Mouse (Mus musculus): ENCODE results near the gene Mthfd1l.

Gene Mthfd1l

DNA sequence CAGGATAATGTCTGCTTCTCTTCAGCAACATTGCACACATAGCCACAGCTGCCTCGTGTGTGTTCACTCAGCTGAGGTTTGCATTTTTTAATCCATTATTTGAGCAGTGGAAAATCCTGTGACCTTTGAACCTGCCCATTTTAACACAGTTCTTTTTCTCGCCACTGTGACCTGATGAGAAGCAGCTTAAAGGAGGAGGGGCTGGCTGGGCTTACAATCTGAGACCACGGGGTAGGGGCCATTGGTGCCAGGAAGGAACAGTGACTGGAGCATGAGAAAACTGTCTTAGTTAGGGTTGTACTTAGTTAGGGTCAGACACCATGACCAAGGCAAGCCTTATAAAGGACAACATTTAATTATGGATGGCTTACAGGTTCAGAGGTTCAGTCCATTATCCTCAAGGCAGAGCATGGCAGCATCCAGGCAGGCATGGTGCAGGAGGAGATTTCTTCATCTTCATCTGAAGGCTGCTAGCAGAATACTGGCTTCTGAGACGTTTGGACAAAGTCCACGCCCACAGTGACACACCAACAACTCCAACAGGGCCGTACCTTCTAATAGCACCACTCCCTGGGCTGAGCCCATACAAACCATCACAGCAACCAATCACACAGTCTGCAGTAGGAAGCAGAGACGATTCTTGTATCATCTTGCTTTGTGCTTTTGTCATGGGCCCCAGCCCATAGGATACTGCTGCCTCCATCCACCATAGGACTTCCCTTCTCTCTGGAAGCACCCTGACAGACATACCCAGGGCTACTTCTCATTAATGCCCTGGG is 112.6 kb downstream of the Mthfd1l start:
- DNase-seq: no peak

DNA sequence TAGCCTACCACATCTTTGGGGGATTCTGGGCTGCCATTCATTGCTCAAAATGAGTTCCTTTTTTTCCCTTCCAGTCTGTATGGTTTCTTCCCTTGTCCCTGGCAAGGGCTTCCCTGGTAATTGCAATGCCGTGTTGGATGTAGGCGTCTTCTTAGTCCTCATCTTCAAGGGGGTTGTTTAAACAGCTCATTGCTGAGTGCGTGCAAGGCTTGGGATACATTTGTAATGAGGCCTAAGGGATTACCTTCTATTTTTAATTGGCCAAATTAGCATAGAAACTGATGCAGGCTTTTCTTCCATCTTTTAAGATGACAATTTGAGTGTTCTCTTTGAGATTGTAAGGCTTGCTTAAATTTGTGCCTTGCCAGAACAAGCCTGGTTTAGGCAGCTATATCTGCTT is 114.6 kb downstream of the Mthfd1l start:
- no peak for DNase-seq

DNA sequence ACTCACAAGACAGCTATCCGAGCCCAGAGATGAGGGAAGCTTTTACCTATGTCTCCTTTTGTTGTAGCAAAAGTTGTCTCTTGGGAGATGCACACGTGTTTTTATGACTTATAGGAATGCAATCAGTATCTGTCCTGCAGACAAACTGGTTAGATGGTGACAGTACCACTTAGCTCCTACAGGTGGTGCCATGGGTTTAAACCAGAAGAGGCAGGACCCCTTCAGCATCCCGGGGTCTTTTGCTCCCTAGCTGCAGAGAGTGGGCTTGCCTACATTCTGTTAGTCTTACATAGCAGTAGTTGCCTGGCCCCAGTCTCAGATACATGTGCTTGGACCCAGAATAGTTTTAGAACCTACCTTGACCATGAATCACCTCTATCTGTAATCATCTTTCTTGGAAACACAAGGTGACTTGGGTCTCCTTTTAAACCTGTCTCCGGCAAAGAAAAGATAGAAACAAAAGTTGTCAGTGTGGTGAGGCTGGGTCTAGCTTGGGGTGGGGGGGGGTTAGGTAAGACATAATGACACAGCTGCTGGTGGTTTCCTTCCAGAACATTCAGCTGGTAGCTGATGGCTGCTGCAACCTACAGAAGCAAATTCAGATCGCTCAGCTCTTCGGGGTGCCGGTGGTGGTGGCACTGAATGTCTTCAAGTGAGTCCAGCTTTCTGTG is 116.0 kb downstream of the Mthfd1l start:
- peak; percentile 68 for DNase-seq

DNA sequence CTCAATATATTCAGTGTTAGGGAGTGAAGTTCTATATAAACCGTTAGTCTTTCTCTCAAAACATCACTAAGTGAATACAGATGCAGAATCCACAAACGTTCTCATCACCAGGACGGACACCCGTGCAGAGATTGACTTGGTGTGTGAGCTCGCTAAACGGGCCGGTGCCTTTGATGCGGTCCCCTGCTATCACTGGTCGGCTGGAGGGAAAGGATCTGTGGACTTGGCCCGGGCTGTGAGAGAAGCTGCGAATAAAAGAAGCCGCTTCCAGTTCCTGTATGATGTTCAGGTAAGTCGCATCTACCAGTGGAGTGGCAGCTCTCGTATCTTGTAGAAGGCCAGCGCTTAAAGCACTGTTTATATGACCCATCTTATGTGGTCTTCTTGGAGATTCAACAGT is 117.0 kb downstream of the Mthfd1l start:
- no peak for DNase-seq

DNA sequence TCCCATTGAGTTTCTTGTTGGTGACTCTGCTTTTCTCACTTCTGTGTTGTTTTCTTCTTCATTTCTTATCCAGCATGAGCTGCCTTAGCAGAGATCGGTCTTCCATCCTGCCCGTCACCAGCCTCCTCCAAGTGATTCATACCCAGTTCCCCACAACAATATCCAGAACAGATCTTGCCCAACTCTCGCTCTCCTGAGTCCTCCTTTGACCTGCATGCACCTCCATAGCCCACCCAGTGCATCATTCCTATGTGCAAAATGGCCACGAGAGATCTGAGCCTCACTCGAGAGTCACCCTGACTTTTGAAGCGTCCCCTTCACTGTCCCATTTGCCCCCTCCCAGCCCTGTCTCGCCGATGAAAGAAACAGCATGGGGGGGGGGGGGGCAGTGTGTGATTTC is 120.1 kb downstream of the Mthfd1l start:
- no peak for DNase-seq

DNA sequence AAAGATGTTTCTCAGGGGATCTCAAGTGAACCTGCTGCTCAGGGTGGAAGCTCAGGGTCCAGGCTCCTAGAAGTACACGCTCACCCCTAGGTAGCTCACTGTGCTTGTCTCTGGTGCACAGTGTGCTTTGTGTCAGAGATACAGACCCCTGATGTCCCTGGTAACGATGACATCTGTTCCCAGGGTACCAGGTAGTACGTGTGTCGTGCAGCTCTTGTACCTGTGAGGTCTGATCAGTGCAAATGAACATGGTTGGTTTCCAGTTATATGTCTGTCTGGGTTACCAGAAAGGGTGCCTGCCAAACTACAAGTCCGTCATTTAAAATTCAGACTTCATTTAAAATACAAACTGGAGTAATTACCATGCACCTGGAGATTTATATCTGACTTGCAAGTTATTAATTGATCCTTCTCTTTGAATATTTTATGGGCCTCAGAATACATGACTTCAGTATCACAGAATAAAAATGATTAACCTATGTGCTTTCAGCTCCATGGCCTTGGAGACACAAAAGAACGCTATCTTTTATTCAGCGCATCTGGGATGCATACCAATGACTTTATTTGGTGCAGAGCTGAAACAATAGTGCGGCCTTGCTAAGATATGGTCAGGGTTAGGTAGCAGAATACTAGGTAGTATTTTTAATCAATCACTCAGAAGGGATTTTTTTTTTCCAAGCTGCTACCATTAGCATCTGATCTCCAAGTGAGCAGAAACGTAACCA is 121.3 kb downstream of the Mthfd1l start:
- DNase-seq: no peak

DNA sequence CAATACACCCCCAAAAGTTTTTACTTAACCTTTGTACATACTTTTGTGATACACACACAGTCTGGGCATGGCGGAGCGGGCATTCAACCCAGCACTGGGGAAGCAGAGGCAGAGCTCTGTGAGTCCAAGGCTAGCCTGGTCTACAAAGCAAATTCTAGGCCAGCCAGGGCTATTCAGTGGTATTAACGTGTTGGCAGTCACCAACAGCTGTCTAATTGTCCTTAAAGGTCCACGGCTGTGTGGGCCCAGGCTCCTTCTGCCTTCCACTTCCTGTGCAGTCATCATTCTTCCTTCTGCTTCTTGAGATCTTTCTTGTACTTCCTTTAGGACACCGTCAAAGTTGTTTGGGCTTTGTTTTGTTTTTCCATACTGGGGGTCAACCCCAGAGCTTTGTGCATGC is 123.2 kb downstream of the Mthfd1l start:
- no peak for DNase-seq

DNA sequence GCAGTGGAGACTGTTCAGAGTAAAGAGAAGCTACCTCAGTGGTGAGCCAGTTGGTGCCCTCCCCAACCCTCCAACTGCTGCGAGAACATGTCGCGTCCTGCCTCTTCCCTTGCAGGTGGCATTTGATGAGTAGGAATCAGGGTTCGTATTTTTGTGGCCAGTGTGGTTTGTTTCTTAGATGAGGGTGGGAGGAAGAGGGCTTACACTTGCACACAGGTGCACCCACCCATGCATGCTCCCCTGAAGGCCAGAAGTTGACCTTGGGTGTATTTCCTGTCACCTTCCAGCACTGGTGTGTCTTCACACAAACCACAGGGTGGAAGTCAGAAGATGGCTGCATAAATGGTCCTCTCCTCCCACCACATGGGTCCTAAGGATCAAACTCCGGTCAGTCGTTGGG is 127.1 kb downstream of the Mthfd1l start:
- no peak for DNase-seq

DNA sequence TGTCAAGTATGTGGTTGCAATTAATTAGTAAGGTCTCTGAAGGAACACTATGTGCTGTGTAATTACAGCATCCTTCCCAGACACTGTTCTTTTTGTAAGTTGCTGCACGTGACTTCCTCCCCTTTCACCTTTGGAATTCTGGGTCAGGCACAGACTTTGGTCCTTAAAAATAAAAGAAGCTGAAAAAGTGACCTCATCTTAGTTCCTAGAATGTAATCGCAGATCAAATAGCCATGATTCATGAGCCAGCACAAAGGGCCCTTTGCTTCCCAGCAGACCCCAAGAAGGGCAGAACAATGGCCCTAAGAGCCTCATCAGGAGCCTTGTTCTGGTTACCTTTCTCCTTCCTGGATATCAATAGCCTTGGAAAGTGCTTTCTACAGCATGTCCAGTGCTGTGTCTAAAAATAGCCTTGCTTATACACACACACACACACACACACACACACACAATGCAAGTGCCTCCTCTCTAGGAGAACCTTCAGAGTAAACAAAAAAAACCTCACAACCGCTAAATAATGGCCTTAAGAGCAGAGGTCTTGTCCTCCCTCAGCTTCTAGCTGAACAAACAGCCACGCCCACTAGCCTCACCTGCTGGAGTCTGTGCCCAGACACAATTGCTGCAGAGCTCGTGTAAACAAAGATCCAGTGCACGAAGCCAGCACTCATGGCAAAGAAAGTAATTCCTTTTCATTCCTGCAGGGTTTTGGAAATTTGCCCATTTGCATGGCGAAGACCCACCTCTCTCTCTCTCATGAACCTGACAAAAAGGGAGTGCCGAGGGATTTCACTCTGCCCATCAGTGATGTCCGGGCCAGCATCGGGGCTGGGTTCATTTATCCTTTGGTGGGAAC is 133.0 kb downstream of the Mthfd1l start:
- DNase-seq: peak; percentile 65

DNA sequence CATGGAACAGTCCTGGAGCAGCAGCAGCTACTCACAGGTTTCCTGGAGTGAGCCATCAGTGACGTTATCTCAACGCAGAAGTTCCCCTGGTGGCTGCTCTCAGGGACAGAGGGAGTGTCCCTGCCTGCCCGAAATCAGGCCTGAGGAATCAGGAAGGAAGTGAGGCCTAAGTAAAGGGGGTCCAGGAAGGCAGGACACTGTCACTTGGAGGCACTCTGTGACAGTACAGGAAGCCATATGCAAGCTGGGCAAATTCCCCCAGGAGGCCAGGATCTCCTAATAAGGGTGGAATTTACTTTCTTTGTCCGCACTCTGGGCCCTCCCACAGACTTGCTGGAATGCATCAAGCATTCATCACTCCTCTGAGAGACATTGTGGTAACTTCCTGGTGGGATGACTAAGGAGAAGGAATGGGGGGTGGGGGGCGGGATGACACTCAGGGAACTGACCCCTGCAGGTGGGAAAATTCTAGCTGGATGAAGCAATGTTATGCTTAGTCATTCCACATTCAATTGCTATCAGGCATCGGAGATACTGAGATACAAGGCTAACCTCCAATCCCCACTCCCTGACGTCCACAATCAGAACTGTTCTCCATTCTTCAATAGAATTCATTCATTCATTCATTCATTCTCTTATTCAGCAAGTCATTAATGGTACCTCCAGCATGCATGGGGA is 134.9 kb downstream of the Mthfd1l start:
- DNase-seq: peak; percentile 79

DNA sequence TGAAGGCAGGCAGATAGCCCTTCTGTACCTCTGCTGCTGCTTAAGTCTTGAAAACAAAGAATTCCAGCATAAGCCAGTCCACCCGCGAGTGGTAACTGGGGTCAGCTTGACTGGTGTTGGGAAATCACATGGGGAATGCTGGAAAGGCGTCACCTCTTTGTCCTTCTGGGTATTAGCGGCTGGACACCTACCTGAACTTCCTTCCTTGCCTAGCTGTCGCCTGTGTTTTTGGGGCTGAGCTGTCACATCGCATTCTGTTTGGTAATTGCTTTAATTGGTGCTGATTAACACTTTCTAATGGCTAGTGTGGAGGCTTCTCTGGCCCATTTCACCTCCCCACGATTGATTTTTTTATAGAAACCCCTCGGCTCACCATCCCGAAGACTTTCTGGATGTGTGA is 135.5 kb downstream of the Mthfd1l start:
- no peak for DNase-seq

DNA sequence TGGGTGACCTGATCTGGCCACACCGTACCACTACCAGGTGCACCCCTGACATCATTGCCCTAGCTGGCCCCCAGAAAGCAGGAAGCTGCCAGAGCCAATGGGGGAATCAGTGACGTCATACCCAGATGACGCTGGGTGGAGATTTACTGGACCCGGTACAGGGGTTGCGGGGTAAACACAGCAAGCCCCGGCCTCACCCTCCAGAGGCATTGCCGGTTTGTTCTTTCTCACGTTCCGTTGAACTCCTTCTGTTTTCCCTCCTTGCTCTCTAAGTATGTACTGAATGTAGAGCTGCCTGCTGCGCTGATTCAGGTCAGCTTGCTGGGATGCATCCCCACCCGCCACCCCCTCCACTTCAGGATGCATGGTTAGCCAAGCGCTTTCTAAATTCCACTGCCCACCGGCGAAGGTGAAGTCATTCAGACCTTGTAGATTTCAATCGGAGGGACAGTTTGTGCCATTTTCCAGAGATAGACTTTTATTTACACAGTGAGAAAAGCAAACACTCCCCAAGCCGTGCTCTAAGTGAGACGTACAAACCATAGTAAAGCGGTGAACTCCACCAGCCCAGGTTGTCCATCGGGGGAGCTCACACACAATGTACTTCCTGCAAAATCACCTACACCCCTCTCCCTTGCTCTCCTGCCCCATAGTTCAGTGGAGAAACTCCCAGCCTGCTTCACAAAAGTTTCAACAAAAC is 138.3 kb downstream of the Mthfd1l start:
- DNase-seq: peak; percentile 51

DNA sequence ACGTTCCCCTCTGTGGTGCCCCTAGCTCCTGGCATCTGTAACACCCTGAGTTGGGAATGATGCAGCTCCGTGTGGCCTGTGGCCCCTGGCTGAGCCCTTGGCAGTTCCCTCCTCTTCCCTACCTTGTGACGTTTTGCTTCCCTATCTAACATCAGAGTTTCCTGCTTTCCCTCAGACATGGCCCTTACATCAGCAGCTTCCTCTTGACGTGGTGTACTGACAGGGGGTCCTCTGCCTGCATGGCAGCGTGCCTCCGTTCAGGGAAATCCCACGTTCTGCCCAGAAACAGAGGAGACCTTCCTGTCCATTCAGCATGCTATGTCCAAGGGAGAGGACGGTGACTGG is 138.8 kb downstream of the Mthfd1l start:
- peak; percentile 19 for DNase-seq

DNA sequence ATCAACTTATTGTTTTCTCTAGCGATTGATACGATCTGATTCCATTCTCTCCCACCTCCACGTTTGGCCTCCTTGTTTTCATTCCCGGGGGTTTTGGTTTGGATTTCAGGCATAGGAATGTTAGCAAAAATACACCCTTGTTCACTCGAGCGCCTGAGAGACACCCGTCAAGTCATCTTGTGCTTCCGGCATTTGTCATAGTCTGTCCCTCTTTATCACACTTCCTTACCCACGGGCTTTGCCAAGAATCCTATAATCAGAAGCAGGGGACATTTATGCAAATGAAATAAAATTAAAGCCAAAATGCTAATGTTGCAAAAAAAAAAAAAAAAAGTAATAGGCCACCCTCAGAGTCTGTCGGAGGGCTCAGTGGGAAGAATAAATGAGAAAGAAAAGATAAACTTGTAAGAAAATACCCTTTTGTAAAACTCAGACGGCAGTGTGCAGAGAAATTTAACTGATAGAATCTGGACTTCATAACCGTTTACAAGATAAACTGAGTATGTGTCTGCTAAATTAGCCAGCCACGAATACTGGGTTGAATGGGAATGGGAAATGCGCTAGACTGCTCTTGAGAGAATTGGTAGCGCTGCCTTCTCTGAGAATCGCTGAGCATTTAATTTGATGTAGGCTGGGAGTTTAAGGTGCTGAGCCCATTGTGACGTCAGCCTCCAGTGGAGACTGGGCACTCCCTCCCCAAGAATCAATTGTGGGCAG is 139.9 kb downstream of the Mthfd1l start:
- DNase-seq: peak; percentile 48

DNA sequence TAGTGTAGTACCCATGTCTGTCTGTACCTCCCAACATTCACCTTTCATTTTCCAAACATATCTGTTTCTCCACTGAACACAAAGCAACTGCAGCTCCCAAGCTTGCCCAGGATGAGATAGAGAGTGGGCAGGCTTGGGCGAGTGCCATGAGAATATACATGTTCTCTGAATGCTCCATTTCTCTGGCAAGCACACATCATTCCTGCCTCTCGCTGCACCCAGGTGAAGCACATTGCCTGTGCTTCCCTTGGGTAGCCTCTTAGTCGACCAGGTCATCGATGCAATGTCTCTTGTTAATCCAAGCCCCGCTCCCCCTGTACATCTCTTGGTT is 140.4 kb downstream of the Mthfd1l start:
- no peak for DNase-seq

DNA sequence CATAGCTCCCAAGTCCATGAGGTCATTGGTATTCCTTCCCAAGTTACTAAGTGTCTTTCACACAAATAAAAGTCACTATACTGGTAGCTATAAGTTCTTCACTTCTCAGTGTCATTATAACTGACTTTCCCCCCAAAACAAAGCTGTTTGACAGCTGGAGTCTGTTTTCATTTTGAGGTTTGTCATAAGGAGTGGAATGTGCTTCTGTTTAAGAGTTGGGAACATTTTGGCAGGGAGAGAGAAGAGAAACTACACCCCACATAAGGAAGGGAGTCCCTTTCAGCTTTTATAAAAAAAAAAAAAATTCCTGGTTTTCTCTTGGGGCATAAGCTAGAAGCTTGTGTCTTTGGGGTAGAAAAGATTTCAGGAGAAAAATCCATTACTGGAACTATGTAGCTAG is 143.7 kb downstream of the Mthfd1l start:
- no peak for DNase-seq

DNA sequence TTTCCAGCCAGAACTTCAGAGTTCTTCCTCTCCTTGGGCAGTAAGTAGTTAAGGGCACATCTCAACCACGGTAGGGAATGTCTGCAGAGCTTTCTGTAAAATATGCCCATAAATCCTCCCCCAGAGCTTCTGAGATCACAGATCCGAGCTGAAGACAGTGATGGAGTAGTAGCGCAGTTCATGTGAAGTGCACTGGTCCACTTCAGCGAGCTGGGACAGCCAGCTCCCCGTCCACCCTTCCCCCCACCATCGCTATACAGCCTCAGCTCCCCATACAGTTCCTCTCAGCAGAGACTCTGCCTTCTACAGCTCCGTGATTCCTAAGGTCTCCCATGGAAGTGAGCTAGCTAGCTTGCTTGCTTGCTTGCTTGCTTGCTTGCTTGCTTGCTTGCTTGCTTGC is 144.2 kb downstream of the Mthfd1l start:
- DNase-seq: peak; percentile 32

DNA sequence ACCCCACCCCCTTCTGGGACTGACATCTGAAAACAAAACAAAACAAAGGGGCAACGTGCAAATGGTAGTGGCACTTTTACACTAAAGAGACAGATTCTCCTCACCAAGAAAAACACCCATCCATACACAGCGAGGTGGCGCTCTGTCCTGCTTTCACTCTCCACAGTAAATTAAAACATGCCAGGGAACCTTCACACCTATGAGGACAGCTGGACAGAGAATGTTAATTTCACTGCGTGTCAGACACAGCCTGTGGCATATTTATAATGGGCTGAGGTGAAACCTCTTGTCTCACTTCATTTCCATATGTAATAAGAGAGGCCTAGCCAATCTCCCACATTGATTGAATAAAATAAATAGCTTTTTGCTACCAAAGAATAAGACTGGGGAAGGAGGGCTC is 146.4 kb downstream of the Mthfd1l start:
- DNase-seq: no peak

DNA sequence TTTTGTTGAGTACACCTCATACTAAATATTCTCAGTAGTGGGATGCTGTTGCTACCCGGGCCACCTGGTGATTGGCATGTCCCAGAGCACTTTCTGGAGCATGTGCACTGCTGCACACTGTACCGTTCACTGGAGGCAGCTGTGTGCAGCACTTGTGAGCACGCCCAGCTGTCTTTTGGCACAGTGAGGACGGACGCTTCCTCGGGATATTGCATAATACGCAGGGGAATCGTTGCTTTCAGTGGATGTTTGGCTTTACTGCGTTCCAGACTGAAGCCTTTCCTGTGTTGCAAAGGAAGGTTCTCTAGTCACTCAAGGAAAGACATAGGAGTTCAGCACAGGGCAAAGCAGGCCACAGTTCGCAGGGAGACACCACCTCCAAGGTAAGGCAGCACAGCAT is 147.8 kb downstream of the Mthfd1l start:
- peak; percentile 82 for DNase-seq

DNA sequence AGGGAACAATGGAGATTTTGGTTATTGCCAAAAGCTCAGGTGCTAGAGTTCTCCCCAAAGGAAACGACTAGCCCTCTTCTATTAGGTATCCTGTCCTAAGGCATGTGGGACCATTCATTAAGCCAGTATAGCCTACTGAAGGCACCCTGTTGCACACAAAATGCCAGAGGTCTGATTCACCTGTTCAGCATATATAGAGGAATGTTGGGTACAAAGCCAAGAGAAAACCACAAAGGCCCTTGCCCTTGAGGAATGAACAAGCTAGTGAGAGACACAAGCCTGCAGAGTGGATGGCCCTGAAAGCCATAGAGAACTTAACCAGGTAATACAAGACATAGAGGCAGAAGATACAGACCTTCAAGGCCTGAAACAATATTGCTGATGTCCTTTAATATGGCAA is 148.3 kb downstream of the Mthfd1l start:
- DNase-seq: no peak

DNA sequence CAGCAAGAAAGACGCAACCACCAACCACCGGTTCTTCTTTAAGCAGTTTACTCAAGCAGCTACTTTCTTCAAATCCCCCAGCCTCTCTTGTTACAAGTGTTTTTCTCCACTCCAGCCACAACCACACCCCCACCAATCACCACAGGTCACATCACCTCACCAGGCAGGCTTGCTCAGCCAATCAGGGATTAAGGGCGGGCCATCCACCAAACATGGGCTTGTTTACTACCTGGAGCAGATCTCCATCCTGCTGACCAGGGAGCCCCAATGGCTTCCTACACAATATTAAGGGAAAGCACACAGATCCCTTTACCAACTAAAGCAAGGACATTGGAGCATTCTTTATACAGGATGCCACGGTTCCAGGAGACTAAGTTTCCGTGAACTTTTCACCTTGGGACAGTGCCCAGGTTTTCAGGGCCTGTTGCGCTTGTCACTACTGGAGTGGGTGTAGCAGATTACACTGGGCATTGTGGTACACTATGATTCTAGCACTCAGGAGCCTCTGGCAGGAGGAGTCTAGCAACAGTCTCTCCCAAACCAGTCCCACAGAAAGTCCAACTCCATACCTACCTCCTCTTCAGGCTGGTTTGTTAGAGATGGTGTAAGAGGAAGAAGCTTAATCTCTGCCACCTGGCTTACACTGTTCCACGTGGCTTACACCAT is 150.5 kb downstream of the Mthfd1l start:
- DNase-seq: peak; percentile 25

Data from lung, postnatal 10 days (tissue).